Mouse (Mus musculus) kidney, adult 11 months (tissue): ENCODE measurements around the gene Srgap2.

Experiments
- DNase-seq: peaks from one replicate; pipeline ENCODE4 v3.0.0; 2022

Gene Srgap2

GRCm38 (mm10) chr1:131463953-131464627 lies 63.1 kb downstream of the Srgap2 start:
- no peak for DNase-seq

DNA sequence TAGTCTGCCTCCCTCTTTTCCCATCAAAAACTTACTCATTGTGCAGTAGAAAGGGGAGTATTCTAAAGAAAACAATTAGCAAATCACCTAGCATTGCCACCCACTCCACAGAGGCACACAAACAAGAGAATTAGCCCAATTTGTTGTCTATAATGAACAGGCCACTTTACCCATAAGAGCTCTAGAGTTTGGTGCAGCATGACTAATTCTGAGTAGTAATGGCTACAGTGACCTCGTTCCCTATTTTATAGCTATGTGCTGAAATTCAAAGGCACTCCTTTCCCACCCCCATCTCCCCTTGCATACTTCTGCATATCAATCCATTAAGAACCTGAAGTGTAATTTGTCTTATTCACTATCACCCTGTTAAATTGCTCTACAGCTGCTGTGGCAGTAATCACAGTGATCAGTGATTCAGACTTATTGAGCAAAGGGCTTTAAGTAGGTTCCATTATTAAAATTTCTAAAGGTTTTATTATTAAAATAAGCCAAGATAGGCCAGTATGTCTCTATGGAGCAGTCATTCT lies 64.5 kb downstream of the Srgap2 start:
- DNase-seq = no peak

GRCm38 (mm10) chr1:131460914-131461530 lies 66.1 kb downstream of the Srgap2 start:
- no peak for DNase-seq

DNA sequence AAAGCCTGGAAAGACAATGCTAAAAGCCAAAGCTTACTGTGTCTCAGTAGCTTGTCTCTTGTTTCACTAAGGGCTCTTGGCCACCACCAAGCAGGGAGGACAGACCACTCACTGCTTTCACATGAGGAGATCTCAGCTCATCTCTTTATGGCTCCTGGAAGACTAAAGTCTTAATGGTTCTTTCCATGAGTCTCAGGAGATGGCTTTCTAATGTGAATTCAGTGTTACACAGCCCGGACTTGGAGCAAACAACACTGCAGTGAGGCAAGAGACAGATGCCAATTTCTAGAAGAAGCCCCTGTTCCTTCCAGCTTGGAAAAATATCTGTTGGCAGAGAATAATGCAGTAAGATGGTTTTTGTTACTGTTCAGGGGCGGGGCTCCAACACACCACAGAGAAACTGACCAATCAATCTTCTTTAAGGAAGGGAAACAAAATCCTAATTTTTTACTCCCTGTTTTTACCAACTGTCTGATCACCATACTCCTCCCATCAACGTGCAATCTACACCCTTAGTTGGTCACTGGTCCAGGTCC lies 71.7 kb downstream of the Srgap2 start:
- DNase-seq = no peak

- DNase-seq = no peak
Observed at GRCm38 (mm10) chr1:131454386-131454785, 72.8 kb downstream of the Srgap2 start.

GRCm38 (mm10) chr1:131453335-131453734 lies 73.8 kb downstream of the Srgap2 start:
- DNase-seq = no peak

DNA sequence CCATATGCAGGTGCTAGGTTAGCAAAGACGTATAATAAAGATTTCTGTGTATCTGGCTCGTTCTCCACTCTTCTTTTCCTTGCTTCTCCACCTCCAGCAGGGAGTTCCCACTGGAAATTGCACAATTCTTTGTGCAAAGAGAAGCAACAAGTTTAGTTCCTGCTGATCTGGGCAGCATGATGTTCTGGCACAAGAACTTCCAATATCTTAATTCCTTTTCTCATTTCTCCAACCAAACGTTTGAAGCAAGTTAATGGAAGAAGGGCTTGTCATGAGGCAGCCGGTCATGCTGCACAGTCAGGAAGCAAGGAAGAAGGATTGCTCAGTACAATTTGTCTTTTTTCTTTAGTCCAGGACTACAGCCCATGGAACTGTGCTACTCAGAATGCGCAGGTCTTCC lies 78.8 kb downstream of the Srgap2 start:
- no peak for DNase-seq

DNA sequence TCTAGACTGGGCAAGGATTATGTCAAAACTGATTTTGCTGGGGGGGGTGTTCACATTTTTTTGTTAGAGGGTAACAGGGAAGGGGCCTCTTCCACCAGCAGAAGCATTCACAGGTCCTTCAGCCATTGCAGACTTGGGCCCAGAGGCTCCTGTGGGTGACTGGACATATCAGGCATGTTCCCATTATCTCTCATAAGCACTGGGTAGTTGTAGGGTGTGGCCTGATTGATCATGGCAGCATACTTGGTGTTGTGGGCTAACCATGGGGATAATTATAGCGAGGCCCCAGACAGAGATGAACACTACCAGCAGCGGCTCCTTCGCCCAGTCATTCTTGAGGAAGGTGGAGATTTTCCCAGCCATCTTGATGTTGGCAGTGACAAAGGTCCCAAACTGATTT lies 79.8 kb downstream of the Srgap2 start:
- no peak for DNase-seq

DNA sequence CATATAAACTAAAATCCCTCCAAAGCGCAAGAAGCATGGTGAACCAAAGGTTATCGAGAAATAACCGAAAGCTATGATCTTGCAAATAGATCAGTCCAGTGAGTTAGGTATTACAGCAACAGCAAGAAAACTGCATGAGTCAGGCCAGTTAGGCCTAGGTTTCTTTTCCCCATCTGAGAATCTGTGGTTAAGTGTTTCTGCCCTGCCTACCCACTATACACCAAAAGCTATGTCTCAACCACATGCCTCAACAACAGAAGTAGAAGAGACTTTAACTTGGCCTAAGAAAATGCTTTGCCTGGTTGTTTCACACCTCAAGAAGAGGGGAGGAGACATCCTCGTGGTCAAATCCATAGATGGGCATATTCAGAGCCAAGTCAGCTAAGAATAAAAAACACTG lies 80.6 kb downstream of the Srgap2 start:
- DNase-seq = no peak

- DNase-seq = no peak
Observed at GRCm38 (mm10) chr1:131438556-131438955, 88.6 kb downstream of the Srgap2 start.

- DNase-seq = no peak
Observed at GRCm38 (mm10) chr1:131437975-131438374, 89.2 kb downstream of the Srgap2 start.

DNA sequence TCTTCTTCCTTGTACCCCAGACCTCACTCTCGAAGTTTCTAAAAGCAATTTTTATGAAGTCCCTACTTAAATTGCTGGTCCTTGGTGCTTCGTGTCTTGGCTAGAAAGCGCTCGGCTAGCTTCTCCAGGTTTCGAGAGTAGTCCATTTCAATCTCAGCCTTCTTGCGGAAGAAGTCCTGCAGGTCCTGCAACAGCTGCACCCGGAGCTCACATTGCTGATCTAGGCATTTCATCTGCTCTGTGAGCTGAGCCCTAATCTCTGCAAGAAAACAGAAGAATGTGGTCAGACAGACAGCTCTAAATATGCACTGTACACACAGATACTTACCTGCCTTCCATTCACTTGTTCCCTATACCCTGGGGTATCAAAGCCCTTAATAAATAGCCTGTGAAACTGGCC lies 90.5 kb downstream of the Srgap2 start:
- no peak for DNase-seq

DNA sequence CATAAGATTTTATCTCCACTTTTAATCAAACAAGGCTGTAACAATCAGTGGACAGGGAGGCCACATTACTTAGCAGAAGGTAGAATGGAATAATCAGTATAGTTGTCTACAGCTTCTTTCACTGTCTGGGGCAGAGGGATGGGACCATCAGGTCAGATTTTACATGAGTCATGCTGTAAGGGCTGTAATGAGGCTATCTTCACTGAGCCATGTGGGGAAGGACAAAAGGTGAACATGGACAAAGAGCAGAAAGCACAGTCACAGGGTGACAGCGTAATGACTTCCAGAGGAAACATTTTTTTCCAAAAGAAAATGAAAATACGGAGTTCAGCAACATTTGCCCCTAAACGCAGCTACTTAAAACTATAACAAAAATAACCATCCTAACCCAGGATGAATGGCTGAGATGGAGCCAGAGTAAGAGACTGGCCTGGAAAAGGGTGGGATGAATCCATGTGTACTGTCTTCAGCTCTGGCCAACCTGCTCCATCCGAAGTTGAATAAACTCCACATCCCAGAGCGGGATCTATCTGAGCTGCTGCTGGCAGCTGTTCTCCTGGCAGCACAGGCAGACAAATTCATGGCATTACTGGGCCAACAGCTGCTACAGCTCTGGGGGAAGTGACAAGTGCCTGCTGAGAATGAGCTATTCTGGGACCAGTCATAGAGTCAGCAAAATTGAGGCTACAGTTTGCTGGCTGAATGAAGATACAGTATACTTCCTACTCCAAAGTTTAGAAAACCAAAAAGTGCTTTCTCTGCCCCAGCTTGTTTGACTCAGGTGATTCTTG lies 95.5 kb downstream of the Srgap2 start:
- peak; percentile 44 for DNase-seq

GRCm38 (mm10) chr1:131427140-131427821 lies 99.9 kb downstream of the Srgap2 start:
- peak; percentile 60 for DNase-seq

DNA sequence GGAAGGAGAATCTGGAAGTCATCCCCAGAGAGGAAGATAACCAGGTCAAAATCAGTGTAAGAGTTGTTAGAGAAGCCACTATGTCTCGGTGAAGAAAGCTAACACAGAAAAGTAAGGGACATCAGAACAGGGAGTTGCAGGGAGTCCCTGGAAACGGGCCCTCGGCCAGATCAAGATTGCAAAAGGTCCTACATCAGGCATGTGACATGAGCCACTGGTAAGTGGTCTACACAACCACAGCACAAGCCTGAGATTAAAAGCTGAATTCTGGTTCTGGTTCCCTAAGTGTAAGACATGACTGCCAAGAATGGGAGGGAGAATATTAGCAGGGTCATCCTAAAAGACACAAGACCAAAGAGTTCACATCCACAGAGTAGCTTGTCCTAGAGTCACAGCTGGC lies 104.1 kb downstream of the Srgap2 start:
- no peak for DNase-seq

GRCm38 (mm10) chr1:131421113-131421512 lies 106.0 kb downstream of the Srgap2 start:
- DNase-seq = no peak

DNA sequence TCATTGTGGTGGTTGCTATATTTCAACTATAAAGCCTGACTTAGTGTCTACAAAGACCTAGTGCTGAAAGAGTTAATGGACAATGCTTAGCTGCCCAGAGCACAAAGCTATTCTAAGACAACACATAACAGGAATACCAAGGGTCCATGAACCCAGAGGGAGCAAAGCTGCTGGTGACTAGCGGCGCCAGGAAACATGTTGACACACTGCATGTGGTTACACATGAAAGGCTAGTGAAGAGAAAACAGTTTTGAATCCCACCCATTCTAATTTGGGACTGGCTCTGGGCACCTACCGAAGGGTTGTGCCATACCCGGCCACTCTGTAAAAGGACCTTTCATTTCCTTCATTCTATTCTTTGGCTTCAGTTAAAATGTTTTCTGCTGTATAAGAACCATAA lies 106.5 kb downstream of the Srgap2 start:
- no peak for DNase-seq

- no peak for DNase-seq
Observed at GRCm38 (mm10) chr1:131419307-131419706, 107.8 kb downstream of the Srgap2 start.

- no peak for DNase-seq
Observed at GRCm38 (mm10) chr1:131417821-131418660, 109.1 kb downstream of the Srgap2 start.

- no peak for DNase-seq
Observed at GRCm38 (mm10) chr1:131417059-131417750, 109.9 kb downstream of the Srgap2 start.

DNA sequence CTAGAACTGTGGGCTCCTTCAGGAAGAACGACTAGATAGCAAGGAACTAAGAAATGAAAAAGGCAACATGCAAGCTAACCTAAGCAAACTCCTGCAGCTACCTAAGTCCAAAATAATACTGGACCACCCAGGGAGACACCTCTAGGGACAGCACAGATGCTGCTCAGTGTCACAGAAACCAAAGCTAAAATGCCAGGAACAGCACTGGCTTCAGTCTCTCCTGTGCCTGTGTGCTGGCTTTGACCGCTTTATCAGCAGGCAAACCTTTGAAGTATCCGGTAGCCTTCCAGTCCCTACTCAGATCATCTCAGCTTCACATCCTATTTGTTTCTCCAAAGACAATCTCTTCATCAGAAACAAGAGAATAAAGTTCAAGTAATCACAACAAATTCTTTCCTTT lies 123.6 kb downstream of the Srgap2 start:
- DNase-seq = no peak
